Mouse (Mus musculus) testis, postnatal 14 days (tissue): ENCODE measurements around the gene Tvp23a.

Experiments used
- DNase-seq: peaks from one replicate; pipeline ENCODE4 v3.0.0; 2021; ENCODE audit warnings: low spot score

Tvp23a gene

DNA sequence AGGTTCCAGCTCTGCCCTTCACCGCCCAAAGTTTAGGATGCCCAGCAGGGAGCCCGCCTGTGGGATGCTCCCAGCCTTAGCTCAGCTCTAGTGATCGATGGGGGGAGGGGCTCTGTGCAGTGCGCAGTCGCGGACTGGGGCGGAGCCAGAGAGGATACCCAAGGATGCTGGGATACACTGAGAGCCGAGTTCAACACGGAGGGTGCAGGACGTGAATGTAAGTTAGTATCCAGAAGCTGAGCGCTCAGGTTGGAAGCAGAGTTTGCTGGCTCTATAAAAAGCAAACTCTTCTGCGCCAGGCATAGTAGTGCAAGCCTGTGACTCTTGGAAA, at the start of gene Tvp23a:
TSS of gene Tvp23a (minus strand) at position 99 of the 331 bp plus-strand sequence.
- DNase-seq = peak; percentile 74

DNA sequence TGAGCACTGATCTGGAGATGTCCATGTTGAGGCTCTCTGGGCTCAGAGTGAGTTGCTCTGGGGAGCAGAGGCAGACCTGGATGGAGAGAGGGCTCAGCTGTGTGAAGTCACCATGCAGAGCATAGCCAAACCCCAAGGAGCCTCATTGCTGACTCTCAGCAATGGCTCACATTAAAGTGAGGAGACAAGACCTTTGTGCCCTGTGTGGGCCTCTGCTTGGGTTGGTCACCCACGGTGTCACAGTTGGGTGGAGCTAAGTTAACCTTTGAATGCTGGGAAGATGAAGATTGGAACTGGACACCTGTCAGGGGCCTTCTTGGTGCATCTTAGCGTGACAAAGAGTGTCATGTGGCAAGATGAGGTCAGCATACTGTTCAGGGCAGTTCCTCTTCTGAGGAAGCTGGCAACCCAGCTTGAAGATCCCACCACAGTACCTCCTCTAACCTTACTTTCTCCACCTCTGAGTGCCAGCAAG, 48.7 kb upstream of the Tvp23a start:
- no peak for DNase-seq

DNA sequence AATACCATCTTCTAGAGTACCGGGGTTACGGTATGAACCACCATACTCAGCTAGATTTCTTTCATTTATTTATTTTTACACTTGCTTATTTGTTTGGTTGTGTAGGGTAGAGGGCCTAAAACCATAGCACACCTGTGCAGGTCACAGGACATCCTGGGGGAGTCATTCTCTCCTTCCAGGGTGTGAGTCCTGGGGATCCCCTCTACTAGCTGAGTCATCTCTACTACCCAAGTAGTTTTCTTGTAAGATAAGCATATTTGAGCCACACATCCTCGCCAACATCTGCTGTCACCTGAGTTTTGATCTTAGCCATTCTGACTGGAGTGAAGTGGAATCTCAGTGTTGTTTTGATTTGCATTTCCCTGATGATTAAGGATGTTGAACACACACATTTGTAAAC, 45.4 kb upstream of the Tvp23a start:
- DNase-seq = no peak

DNA sequence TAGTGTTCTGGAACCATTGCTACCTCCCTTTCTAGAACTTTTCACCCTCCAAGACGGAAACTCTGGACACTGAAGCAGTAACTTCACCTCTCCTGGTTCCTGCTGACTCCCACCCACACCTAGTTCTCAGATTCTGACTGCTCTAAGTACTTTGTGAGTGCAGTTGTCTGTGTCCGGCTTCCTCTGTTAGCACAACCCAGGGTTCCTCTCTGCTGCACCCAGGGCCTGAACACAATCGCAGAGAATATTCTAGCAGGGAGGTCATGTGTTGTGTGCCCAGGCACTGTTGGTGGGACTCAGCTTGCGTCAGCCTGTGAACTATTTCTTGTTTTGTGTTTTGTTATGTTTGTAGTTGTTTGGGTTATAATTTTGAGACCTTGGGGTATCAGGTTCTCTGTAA, 44.6 kb upstream of the Tvp23a start:
- DNase-seq = no peak

DNA sequence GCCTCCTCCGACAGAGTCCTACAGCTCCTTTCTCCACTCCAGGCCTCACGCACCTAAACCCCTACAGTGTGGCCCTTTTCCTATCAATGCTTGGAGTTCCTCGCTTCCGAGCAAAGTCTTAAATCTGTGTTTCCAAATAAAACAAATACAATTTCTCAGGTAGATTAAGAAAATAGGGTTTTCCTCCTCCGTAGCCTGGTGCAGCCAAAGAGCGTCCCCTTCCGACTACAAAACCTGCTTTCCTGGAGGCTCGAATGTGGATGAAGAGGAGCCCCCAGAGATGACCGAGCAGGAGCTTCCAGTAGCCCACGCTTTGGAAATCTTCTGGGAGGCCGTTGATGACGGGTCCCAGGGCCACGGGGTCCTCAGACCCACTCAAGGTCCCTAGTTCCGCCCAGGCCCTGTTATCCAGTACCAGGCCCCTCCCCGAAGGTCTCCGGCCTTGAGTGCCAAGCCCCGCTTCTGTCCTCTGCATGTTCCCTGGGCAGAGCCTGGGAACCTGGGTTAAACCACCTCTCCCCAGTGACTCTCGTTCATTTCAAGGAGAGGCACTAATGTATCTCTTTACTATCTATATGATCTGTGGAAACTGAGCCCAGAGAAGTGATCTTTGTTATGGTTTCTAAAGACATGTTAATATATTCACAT, 43.5 kb upstream of the Tvp23a start:
- DNase-seq = no peak

DNA sequence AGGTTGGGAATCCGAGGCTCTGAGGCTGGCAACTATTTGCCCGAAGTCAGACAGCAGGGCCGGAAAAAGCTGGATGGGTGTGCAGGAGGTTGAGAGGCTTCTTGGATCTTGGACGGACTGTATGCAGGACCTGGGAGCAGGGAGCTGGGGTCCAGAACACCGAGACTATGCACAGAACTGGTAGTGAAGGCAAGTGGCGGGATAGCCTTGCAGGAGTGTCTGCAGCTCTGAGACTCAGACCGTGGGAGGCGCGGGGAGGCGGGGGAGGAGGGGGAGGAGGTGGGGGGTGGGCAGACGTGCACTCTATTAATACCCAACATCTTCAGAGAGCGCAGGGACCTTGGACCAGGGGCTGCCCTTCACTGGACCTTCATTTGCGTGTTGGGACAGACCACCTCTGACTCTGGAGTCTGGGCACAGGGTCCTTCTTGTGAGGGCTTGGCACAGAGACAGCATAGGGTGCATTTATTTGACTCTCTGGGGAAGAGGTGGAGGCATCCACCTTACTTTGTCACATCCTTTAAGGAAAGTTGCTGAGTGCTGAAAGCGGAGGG, 42.8 kb upstream of the Tvp23a start:
- no peak for DNase-seq

DNA sequence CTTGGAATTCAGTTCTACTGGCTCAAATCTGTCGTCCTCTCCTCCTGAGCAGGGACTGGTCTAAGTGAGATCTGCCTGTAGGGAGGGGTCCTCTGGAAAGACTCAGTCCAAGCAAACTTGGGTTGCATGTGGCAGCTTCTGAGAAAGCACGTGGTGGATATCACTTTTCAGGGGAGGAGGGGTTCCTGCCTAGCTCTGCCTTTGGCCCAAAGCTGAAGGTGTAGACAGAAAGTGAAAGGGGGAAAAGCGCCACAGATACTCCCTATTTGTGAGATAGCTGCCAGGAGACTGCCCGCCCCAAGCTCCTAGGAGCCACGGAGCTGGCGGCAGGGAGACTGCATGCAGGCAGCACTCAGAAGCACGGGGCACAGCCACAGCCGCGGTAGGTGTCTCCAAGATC, 42.3 kb upstream of the Tvp23a start:
- DNase-seq = no peak

DNA sequence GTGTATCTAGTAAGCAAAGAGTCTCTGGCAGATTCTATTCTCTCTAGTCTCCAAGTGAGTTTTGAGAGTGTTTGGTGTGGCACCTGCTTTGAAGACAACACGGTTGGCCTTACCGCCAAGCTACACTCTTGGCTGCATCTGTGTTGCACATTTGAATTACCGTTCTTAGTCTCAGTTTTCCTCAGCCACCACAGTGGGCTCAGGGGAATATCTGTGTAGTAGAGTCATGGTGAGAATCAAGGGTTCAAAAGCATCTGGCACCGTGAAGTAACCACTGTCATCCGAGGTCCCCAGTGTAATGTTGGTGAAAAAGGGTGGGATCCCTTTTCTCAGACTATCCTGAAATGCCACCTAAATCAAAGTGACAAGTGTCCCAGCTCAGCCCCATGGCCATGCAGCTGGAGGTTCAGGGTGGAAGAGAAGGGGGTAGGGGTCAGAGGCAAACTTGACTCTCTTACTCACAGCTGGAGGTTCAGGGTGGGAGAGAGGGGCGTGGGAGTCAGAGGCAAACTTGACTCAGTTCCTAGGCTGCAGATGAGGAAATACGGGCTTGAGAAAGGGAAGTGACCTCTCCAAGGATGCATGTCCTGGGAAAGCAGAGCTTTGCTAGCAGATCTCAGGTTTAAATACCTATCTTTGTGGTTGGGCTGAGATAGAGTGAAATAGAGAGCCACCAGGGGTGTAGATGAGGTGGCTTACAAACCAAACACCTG, 41.8 kb upstream of the Tvp23a start:
- no peak for DNase-seq

DNA sequence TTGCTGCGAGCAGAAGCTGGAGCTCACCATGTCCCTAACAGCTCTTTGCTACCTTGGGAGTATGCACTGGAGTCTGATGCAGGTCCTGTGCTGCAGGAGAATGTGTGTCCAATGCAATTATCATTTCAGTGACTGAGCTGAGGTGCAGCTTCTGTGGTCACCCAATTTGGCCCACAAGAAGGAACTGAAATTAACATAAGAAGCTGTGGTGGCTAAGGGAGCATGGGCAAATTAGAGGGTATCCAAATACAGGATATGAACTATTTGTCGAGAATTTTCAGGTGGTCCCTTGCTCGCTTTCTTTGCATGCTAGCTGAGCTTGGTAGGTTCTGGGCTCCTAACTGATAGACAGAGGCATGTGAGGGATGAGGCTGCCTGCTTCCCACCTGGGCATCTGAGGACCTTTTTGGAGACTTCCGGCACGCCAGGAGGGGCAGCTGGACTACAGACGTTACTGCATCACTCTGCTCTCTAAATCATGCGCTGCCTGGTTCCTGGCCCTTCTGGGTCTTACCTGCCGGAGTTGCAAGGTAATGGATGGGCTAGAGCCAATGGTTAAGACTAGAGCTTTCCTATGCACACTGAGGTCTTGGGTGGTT, 40.8 kb upstream of the Tvp23a start:
- no peak for DNase-seq

DNA sequence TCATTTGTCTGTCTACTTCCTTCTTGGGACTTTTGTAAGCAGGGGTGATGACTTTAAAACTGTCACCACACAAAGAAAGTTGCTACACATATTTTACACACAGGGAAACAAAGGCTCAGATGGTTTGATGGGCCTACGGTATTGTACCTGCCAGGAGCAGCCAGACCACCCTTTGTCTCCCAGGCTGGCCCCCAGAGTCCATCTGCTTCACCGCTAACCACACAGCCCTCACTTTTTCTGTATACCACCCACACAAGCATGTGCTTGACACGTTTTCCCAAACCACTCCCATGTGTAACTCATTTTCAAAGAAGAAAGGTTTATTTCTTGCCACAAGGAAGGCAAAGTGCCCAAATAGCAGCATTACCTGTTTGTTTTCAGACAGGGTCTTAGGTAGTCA, 39.8 kb upstream of the Tvp23a start:
- DNase-seq = no peak

DNA sequence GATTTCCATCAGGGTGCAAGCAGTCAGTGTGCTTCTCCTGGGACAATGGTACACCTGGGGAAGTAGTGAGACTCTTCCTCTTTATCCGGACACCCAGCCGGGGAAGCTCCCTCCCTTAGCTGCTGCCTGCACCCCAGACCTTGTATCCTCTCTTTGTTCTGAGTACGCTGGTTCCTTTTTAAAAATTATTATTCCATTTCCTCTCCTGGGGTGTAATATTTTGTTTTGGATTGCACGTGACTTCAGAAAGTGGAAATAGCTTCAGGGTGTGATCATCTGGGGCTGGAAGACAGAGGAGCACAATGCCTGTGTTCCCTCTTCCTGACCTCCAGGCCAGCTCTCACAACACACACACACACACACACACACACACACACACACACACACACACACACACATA, 35.2 kb upstream of the Tvp23a start:
- DNase-seq = no peak

DNA sequence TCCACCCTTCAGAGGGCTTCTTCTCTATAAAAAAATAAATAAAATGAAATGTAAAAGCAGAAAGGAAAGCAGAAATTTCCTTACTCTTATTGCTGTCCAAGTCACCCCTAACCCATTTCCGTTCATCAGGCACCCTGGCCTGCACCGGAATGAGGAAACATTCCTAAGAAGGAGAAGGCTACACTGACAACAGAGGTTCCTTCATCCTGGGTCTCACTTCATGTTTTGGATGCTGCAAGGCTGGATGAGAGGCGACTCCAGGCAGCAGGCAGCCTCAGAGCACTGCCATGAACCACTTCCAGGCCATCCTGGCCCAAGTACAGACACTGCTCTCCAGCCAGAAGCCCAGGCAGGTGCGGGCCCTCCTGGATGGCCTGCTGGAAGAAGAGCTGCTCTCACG, 32.7 kb upstream of the Tvp23a start, which contains the start of gene Ciita:
TSS of gene Ciita (plus strand) at position 203 of the 400 bp plus-strand sequence.
- no peak for DNase-seq

DNA sequence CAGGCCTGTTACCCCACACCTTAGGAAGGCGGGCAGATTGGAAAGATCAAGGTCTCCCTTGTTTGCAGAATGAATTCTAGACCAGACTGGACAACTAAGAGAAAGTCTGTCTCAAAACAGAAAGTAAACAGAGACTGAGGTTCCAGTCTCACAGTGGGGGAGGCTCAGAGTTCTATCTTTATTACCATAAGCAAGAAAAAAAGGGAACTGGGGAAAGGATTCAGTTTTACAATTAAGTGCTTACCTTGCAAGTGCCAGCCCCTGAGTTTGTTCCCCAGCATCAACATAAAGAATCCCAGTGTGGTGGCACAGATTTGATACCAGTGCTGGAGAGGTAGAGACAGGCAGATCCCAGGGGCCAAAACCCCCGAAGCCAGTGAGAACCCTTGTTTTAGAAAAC, 28.8 kb upstream of the Tvp23a start:
- no peak for DNase-seq

DNA sequence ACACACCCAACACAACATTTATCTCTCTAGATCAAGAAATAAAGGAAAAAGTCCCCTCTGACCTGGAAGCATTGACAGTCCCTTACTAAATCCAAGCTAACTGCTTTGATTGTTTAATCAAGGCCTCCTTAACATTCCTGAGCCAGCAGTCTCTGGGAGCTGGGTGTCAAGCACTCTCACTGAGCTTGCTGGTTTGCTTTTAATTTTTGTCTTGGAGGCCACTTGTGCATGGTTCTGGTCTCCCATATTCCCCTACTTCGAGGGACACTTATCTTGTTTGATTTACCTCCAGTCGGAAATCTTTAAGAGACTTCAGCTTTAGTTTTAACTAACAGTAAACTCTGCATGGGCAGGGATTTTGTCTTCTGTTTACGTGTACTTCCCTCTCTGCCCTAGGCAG, 27.8 kb upstream of the Tvp23a start:
- DNase-seq = no peak

DNA sequence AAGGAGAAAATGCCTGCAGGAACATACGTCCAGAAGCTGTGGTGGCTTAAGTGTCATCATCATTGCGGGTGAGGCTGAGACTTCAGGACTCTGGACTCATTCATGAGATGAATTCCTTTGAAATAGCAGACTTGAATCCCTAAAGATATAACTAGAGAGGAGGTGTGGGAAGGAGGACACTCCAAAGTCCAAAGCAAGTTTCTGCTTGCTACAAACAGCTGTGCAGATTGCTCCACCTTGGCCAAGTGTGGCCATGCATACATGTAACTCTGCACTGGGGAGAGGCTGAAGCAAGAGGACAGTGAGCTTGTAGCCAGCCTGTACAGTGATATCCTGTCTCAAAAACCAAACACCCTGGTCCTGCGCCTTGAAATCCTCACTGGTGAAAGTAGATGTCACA, 24.8 kb upstream of the Tvp23a start:
- DNase-seq = no peak

DNA sequence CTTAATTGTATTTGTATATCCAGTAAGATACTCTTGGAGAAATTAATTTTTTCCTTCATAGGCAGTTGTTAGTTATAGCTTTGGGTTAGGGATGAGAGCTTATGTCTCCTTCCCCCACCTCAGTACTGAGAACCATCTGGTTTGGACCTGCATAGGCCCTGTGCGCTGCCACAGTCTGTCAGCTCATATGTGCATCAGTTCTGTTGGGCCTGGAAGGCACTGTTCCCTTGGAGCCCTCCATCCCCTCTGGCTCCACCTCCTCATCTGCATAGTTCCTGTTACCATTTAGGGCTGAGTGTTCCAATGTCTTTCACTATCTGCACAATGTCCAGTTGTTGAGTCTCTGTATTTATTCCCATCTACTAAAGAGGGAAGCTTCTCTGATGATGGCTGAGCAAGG, 21.0 kb upstream of the Tvp23a start:
- DNase-seq = no peak

DNA sequence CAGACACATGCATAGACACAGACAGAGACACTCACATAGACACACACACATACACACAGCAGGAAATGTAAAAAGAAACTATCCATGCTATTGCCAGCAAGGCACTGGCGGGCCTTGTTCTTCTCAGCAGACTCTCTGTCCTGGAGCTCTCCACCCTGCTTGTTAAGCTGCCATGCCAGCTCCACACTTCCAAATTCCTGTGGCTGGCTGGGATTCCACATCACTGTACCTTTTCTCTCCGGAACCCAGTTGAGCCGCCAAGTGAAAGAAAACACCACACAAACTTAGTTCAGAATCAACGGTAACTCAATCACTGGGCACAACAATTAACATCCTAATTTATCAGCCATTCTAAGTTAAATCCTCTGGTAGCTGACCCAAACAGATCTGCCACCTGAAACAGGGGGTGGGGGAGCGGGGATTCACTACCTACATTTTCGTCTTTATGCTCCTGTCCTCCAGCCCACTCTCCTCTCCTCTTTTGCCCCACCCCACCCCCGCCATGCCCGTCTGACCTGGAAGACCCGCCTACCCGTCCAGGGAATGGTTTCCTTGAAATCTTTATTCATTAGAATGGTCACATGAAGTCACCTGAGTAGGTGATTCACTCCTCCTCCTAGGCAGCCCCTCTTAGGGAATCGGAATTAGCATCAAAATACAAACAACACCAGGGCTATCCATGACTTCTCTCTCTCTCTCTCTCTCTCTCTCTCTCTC, 20.4 kb upstream of the Tvp23a start:
- DNase-seq = no peak

DNA sequence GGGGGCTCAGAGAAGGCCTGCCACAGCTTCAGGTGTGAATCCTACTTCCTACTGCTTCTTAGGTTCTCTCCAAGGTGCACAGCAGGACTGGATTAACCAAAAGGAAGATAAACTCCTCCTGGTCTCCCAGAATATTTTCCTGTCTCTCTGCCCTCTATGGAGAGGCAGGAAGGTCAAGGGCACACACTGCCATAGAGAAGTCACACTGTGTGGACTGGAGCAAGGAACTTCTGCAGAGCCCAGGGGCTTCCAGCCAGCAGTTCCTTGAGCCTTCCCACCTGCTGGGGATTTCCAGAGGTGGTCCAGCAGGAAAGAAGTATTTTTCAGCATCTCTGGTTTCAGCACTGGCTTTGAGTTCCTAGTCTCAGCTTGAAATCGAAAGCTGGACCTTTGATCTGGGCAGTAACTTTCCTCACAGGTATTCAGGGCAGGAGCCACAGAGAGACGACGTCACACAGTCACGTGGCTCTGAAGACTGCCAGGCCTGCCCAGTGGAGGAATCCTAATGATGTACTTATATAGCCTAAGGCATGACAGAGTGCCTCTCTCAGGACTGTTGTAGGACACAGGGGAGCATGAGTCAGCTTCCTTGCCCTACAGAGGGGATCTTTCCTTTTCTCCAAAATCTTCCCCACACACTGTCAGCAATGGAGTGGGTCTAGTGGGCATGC, 18.0 kb upstream of the Tvp23a start:
- no peak for DNase-seq

DNA sequence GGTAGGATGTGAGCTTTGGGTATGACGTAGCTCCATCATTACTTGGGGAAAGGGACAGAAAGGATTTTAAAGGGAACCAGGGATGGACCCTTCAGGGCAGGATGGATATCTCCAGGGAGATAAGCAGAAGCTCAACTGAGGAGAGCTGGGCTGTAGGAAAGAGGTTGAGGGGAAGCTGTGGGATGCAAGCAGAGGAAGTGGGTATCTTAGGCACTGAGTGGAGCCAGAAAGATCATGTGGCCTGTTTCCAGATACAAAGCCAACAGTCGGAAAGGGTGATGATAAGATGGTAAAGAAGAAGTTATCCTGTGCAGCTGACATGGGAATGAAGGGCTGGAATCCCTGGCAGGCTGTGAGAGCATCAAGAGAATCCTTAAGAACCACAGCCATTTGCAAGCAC, 14.0 kb upstream of the Tvp23a start:
- no peak for DNase-seq

DNA sequence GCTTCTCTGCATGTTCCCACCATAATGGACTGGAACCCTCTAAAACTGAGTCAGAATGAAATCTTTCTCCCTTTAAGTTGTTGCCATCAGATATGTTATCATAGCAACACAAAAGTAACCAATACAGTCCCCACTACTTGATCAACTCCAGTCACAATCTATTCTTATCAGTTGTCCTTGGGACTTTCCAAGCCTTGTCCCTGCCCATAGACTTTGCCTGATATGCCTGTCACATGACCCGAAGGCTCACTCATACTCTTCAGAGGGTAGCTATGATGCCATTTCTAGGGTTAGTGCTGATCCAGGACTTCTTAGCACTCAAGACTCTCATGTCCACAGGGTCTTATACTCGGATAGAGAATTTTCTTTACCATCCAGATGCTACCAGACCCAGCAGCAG, 13.0 kb upstream of the Tvp23a start:
- no peak for DNase-seq

DNA sequence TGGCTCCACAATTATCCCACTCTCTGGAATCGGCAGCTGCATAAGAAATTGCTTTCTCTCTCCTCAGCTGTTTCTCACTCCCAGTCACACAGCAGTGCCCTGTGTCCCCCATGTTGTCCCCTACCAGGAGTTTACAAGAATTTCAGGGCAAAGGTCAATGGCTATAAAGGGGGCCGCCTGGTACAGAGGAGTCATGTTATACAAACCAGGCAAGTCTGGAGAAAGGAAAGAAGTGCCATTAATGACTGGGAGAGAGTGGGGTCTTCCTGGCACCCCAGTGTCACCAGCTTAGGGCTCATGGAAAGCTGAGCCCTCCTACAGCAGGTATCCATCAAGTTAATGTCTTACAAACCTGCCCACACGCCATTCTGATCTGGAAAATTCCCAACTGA, 7.4 kb upstream of the Tvp23a start:
- DNase-seq = no peak
